Mouse (Mus musculus): ENCODE results near the gene Adra2b.

DNA sequence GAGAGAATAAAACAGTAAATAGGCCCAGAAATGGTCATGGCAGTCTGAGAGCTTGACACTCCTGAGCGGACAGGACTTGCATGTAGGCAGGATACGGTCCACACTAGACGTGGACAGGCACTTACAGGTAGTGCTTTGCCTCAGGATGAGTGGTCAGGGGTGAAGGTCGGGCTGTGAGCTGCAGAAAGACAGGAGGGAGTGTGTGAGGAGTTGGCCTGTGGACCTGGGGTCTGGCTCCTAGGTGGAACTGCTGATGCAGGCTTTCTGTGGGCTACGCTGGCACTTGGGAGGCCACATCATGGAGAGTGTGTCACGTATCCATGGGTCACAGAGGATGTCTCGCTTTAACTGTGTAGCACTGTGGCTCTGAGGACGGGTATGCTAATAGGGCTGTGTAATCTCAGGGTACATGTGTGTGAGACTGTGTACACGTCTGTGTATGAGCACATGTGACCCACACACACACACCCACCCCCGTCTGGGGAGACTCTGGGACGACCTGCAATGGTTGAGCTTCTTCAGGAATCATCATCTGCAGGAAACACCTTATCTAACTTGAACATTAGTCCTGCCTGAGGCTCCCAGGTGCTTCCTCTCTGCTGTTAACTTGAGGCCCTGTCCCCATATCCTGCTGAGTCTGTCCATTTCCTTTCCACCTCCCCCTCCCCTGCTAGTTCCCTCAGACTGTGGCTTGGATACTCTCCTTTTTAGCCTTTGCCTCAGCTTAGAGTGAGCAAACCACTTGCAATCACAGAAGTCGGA lies 34.7 kb upstream of the Adra2b start:
- TF ChIP-seq POLR2A (IDR thresholded peaks at IDR 0.05; ENCODE audit: insufficient read depth, low read depth, low read length) (no peak), CTCF (IDR thresholded peaks at IDR 0.05) (no peak), EP300 (IDR thresholded peaks at IDR 0.05; ENCODE audit: insufficient read depth, low read depth, low read length) (no peak)

Data from heart, adult 2 months (tissue).